Mouse (Mus musculus) gastrocnemius, adult 18-20 months (tissue): ENCODE data around the gene Pcca. TPM values are rescaled to one million over a fixed set of nuclear protein-coding genes. Genes with fewer than 3 reads are reported as not detected.

Experiments
- DNase-seq: peaks from one replicate; pipeline ENCODE4 v3.0.0; 2021; ENCODE audit warnings: low spot score
- total RNA-seq, 2 experiments: library from RNA; stranded (reverse); gene quantifications; 2 replicates each; pipeline ENCODE4 v1.2.3; 2021

The Pcca gene
- total RNA-seq, 2 experiments from 2014 or later: 52.4 to 56.0 TPM

GRCm38 (mm10) chr14:122730921-122731551 lies 196.9 kb downstream of the Pcca start:
- no peak for DNase-seq

DNA sequence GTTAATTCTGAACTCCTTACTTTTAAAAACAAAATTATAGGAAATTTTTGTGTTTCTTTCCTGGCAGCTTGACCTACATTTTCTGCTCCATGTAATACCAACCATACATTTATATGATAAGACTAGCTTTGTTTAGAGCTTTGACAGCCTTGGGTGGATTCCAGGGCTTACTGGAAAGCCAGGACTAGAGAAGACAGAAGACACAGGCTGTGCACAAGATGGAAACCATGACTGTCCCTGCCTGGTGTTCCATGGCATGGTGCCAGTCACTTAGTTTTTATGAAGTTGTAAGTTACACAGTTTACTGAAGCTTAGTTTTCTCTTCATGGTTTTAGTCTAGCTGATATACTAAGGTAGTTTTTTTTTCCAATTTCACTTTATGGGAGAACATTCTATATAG lies 202.7 kb downstream of the Pcca start:
- DNase-seq: no peak

DNA sequence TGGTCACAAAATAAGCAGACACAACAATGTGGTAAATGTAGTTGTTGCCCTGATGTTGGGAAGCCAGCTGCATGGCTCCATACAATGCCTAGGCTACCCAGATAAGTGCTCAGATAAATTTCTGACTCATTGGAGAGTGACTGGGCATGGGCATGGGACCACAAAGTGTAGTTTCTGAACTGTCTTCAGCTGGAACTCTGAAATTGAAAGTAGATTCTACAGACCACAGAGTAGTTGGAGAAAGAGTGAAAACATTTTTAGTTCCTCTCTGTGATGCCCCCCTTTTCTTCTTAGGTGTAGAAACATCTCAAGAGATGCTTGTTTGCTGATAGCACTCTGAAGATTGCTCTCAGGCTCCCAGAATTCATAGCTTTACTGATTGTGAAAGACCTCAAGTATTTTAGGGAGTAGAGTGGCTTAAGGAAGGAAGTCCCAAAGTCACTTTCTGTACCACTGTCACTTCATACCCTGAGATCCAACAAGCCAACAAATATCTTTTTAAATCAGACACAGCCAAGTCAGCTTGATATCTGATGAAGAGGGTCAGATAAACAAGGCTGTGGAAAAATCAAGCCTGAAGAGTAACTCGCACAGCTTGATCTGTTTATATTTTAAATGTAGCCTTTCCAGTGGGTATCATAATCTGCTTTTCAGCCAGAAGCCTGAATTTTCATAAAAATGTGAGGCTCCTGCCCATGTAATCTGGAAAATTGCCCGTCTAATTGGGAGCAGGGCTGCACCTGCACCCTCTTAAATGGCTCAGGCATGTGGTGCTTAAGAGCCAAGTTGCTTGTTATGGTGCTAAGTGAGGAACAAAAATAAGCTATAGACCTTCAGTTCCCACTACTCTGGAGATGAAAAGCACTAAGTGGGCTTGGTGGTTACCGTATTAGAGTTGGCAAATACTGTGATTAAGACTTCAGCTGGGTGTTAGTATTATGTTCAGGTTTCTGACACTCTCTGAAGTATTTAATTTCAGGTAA lies 214.0 kb downstream of the Pcca start:
- no peak for DNase-seq

- DNase-seq: no peak
These were observed 217.4 kb downstream of the Pcca start for GRCm38 (mm10) chr14:122751552-122751951.

DNA sequence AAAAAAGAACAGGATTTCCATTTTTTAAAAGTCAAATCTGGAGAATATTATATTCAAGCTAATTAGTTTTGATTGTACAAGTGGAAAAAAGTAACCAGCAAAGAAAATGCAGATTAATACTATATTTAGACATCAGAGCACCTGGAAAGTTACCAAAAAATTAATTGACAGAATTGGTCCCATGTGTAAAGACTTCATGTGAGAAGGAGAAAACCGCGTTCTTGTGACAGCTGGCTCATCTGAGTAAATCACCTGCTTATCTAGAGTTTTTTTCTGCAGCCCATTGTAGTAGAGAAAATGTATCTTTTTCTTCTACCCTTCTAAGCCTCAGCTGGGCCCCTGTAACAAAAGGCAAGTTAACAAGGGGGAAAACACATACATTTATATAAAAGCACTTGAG lies 219.2 kb downstream of the Pcca start:
- no peak for DNase-seq

- no peak for DNase-seq
These were observed 220.2 kb downstream of the Pcca start for GRCm38 (mm10) chr14:122754311-122754710.

DNA sequence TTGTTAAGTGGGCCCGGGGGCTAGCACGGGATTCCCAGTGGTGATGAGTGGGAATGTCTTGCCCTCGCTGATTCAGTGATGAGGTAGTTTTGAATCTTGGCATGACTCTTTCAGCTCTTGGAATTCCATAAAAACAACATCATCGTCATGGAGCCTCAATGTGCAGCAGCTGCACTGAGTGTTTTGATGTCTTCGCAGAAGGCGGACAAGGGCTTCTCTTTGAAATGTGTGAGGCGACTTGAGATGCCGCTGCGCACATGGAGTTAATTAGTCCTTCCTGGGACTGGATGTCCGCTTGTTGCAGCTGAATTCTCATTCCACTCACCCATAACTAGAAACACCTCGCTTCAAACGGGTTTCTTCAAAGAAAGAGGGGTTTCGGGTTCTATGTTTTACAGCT lies 221.4 kb downstream of the Pcca start:
- no peak for DNase-seq

DNA sequence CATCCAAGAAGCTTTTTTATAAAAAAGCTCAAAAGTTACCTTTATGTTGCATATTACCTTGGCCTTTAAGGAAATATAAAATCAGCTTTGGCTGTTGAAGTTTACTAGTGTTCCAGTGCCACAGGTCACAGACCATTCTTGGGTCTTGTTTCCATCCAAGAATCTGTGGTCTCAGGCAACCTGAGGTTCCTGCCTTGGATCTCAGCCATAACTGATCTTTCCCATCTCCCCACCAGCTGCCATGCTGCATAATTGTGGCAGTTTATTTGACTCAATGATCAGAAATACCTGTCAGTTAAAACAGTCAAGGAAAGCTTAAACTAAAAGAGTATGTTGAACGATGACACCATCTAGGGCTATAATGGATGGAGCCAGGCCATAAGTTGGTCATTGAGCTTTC lies 222.5 kb downstream of the Pcca start:
- DNase-seq: no peak

DNA sequence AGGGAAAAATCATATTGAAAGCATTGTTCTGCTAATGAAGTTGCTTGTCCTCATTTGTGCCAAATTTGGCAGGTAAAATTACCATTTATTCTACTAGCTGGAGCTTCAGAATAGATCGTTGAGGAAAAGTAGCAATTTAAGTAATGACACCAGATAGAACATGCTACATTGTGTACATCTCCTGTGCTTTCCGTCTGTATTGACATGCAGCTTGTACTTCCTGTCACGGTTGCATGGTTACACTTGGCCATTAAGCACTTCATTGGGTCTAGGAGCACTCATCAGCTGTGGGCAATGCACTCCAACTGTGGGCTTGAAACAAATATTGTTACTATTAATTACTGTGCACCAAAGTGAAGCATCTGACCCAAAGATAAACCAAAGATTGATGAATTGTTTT lies 225.8 kb downstream of the Pcca start:
- DNase-seq: no peak

- no peak for DNase-seq
These were observed 226.7 kb downstream of the Pcca start for GRCm38 (mm10) chr14:122760803-122761202.

DNA sequence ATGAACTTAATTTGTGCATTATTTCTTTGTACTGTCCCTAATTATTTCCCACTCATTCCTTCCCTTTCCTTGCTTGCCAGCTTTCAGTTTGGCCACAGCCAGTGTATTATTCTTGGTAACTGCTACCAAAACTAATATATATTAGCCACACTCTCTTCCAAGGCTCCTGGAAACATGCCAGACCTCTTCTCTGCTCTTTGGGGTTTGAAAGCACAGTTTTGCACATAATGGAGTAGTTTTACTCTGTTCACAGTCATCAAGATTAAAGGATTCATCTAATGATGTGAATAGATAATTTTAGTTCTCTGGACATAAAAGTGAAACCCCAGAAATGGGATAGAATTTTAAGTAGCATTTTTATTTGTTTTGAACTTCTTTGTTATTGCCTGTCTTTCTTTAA lies 228.5 kb downstream of the Pcca start:
- no peak for DNase-seq

DNA sequence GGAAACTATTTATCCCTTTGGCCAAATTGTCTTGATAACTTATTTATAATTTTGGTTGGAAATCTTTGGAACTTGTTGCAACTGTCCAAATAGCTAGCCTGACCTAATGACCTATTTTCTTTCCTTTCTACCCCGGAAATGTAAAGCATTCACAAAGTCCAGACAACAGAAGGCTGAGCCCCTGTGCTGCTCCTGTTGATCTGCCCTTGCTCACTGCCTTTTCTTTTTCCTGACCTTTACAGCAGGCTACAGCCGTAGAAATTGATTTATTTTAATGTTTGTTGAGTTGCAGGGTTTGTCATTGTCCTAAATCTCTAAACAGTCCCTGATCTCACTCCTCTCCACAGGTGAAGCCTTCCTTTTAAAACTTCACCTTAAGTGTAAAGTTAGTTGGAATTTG lies 231.8 kb downstream of the Pcca start:
- no peak for DNase-seq

GRCm38 (mm10) chr14:122766448-122766847 lies 232.3 kb downstream of the Pcca start:
- no peak for DNase-seq

GRCm38 (mm10) chr14:122784701-122785100 lies 250.6 kb downstream of the Pcca start:
- no peak for DNase-seq

DNA sequence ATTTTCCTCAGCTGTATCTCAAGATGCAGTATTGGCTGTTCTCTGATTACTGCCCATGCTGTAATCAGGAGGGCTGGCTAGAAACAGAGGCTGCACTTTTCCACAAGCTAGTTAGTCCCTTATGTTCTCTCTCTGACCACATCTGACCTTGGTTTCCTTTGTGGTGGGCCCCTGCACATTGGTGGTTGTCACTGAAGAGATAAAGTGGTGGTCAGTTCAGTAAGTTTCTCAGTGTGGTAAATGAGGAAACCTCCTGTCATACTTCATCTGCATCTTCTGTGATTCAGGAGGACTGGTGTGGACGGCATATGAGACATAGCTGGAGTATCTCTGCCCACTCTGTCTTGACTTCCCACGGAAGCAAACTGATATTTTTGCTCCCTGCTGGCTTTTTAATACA lies 254.1 kb downstream of the Pcca start:
- DNase-seq: no peak

- DNase-seq: no peak
These were observed 256.0 kb downstream of the Pcca start for GRCm38 (mm10) chr14:122790111-122790510.

DNA sequence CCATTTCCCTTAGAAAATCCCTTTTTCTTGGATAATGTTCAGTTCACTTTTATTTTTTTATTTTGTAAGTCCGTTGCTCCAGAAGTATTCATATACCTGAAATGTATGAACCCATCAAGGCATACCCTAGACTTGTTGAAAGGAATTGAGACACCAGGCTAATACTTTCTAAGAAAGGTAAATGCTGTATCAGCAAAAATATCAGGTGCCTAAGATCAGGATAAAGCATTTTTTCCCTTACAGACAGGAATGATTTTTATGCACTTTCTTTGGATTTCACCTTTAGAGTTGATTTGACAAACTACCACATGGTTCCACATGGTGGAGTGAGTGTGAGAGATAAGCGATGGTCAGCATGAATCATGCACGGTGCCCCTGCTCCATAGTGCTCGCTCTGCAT lies 259.2 kb downstream of the Pcca start:
- no peak for DNase-seq

- DNase-seq: no peak
These were observed 266.2 kb downstream of the Pcca start for GRCm38 (mm10) chr14:122800296-122800695.

DNA sequence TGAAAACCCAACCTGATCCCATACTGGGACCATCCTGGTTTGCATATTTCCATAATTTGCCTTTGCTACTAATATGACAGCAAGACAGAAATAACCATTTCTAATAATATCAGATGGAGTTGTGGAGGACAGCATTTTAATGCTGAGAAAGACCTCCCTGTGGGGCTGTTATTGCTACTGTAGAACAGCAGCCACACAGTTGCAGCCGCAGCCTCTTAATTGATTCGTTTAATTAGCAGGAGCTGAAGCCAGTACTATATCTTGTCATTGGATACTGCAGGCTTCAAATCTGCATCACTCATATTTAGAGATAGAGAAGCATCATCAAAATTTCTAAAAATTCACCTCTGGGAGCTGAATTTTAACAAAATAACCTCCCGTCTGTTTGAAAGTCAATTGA lies 286.9 kb downstream of the Pcca start:
- DNase-seq: no peak

GRCm38 (mm10) chr14:122823791-122824190 lies 289.7 kb downstream of the Pcca start:
- no peak for DNase-seq

GRCm38 (mm10) chr14:122825464-122825863 lies 291.3 kb downstream of the Pcca start:
- DNase-seq: no peak

DNA sequence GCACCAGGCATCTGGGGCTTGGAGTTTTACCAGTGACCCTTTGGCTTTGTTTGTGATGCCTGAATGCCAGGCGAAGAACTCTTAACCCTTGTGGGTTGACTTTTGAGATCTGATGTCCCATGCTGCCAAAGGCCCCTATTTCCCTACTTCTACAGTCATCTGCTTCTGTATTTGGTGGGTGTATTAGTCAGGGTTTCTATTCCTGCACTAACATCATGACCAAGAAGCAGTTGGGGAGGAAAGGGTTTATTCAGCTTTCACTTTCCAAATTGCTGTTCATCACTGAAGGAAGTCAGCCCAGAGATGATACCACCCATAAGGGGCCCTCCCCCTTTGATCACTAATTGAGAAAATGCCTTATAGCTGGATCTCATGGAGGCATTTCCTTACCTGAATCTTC lies 296.3 kb downstream of the Pcca start:
- no peak for DNase-seq

- no peak for DNase-seq
These were observed 299.5 kb downstream of the Pcca start for GRCm38 (mm10) chr14:122833666-122834065.
